Mouse (Mus musculus): Measurements from ENCODE around the gene H2al1o. TPM values are rescaled to one million over a fixed set of nuclear protein-coding genes. Genes with fewer than 3 reads are reported as not detected.
"Not testable (repeated sequence)": the region's sequence is repeated elsewhere in the genome, so short reads cannot be mapped to it uniquely, and the experiment has no call there.

The H2al1o gene
- not detected in 2 replicates for polyA plus RNA-seq (2011; ENCODE audit: insufficient read length, low read depth, missing spikeins)

GRCm38 (mm10) chrX:9572309-9572708 lies at the start of gene H2al1o:
TSS of gene H2al1o (minus strand) at chrX:9572409.
- not testable (repeated sequence) for H3K27ac ChIP-seq (ENCODE audit: insufficient read depth, low read length); H3K4me3 ChIP-seq (ENCODE audit: insufficient read depth, low read length); H3K4me1 ChIP-seq (ENCODE audit: control insufficient read depth, insufficient read depth, low read length)

GRCm38 (mm10) chrX:9598036-9598435 lies 25.8 kb upstream of the H2al1o start:
- H3K4me1 ChIP-seq (ENCODE audit: control insufficient read depth, insufficient read depth, low read length); H3K4me3 ChIP-seq (ENCODE audit: insufficient read depth, low read length); H3K27ac ChIP-seq (ENCODE audit: insufficient read depth, low read length): not testable (repeated sequence)

GRCm38 (mm10) chrX:9536881-9537280 lies 35.3 kb downstream of the H2al1o start:
- Histone ChIP-seq H3K27ac (ENCODE audit: insufficient read depth, low read length) (no peak overlapping the region), H3K4me3 (ENCODE audit: insufficient read depth, low read length) (no peak overlapping the region), H3K4me1 (ENCODE audit: control insufficient read depth, insufficient read depth, low read length) (no peaks in the 10 kb centered on the region)
- TF ChIP-seq CTCF (IDR thresholded peaks at IDR 0.05; ENCODE audit: borderline replicate concordance, insufficient read depth, low read length) (no peak), POLR2A (IDR thresholded peaks at IDR 0.05; ENCODE audit: low read depth, low read length) (no peak)

Other genes starting within 250 kb of the H2al1o start
- gene H2al1k, start 221.8 kb downstream of the H2al1o start, polyA plus RNA-seq (2011; ENCODE audit: insufficient read length, low read depth, missing spikeins) = not detected in 2 replicates
- 0.48 and 2.8 TPM in 2 replicates for gene Cybb, start 84.6 kb downstream of the H2al1o start, polyA plus RNA-seq (2011; ENCODE audit: insufficient read length, low read depth, missing spikeins)
- 133 and 177 TPM in 2 replicates for gene Dynlt3, start 90.6 kb upstream of the H2al1o start, polyA plus RNA-seq (2011; ENCODE audit: insufficient read length, low read depth, missing spikeins)